In the genomic region with DNA sequence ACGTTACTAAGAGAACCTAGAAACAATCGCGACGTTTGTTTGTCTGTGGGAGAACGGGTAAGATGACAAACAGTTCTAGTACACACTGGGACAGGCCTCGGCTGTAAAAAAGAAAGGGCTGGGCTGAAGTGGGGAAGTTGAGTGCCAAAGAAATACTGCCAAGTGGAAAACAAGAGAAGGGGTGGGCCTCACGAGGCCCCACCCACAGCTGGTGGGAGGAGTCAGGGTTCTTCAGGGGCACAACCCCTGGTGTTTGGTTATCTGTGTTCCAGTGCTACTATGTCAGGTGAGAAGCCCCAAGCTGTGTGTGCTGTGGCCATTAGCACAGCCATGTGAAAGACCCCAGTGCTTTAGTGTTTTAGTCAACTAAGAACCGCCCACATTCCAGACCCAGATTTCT, we compare ENCODE assay signal across 17 mouse cellular contexts. TPM values are rescaled to one million over a fixed set of nuclear protein-coding genes. Genes with fewer than 3 reads are reported as not detected.
A peak's percentile ranks its signal among the peaks of the same experiment; 100 is the strongest.
DNase-seq lines count a peak whose midpoint lies in the region; ATAC-seq lines count a peak whose summit lies in the region.
"Had no signal": no experiment of that assay in that cellular context is flagged by ENCODE, and none has a peak within 500 bp of the region (broad histone marks: within the 10 kb centered on the region; RNA-seq: fewer than 3 reads in every experiment).

No protein-coding gene starts in this region.

- no peak overlapping the region for H3K9ac ChIP-seq in heart, embryonic 15.5 days
- H3K9ac ChIP-seq in intestine, embryonic 14.5 days (ENCODE audit: low read length): no peak overlapping the region
- H3K9ac ChIP-seq: hindbrain, embryonic 15.5 days had no signal

- peak; percentile 43; the same call in 1 of the 2 replicates for ATAC-seq in heart, embryonic 15.5 days (replicated peaks; ENCODE audit: insufficient number of reproducible peaks, insufficient read depth, low FRiP score, low read depth)
- ATAC-seq in intestine, embryonic 14.5 days (replicated peaks; ENCODE audit: low FRiP score, low TSS enrichment, low read depth): 0 out of 2 replicates have a peak, but pooled peaks have one; percentile 25

- H3K4me1 ChIP-seq in heart, embryonic 15.5 days (replicated peaks): peaks cover 13% of the 10 kb centered on the region
- H3K4me1 ChIP-seq in intestine, embryonic 14.5 days (replicated peaks; ENCODE audit: control insufficient read depth, insufficient read depth, low read length): peaks cover 8% of the 10 kb centered on the region; the same call in 1 of the 2 replicates

- H3K27me3 ChIP-seq in heart, embryonic 15.5 days: no peaks in the 10 kb centered on the region
- H3K27me3 ChIP-seq in intestine, embryonic 14.5 days (replicated peaks; ENCODE audit: control insufficient read depth, insufficient read depth, low read length): no peaks in the 10 kb centered on the region
- H3K27me3 ChIP-seq: hindbrain, embryonic 15.5 days had no signal

- H3K36me3 ChIP-seq in heart, embryonic 15.5 days: no peaks in the 10 kb centered on the region
- no peaks in the 10 kb centered on the region for H3K36me3 ChIP-seq in intestine, embryonic 14.5 days (ENCODE audit: control insufficient read depth, insufficient read depth, low read length)
- H3K36me3 ChIP-seq: hindbrain, embryonic 15.5 days had no signal

- no peaks in the 10 kb centered on the region for H3K9me3 ChIP-seq in heart, embryonic 15.5 days (replicated peaks)
- peaks cover 4% of the 10 kb centered on the region for H3K9me3 ChIP-seq in intestine, embryonic 14.5 days (ENCODE audit: control insufficient read depth, low read length)
- H3K9me3 ChIP-seq: hindbrain, embryonic 15.5 days had no signal

- no peak for DNase-seq in heart, adult 8-10 months (ENCODE audit: low spot score)
- peak; percentile 52 for DNase-seq in ES-CJ7 (ENCODE audit: low read depth, low spot score)
- no peak for DNase-seq in intestine, embryonic 14.5 days (ENCODE audit: low spot score)
- DNase-seq in lung, postnatal 4 days: peak; percentile 24 to 44
- DNase-seq in T-cell, adult 2 months (ENCODE audit: low spot score): no peak
- no peak for DNase-seq in cerebellum, postnatal 10 days
- DNase-seq in gastrocnemius, adult 8-10 months (ENCODE audit: low spot score in 2 of 2): no peak
- DNase-seq: cerebellum, adult 11-12 months; kidney, postnatal 14 days; liver; spleen, adult 18-20 months; thymus, adult 2 months had no signal

- no peak overlapping the region for H3K4me2 ChIP-seq in heart, embryonic 15.5 days
- no peak overlapping the region for H3K4me2 ChIP-seq in intestine, embryonic 14.5 days (ENCODE audit: low read length)
- H3K4me2 ChIP-seq: hindbrain, embryonic 15.5 days; midbrain, embryonic 11.5 days had no signal

- 57% methylated on average over 8 of the region's 8 CpGs for WGBS in heart, embryonic 15.5 days
- WGBS in intestine, embryonic 14.5 days: 59% methylated on average over 8 of the region's 8 CpGs

- H3K27ac ChIP-seq in heart, embryonic 15.5 days: peak overlapping the region; percentile 25; the same call in 1 of the 2 replicates
- 0 out of 2 replicates have a peak overlapping the region, but pooled peaks have one; percentile 18 for H3K27ac ChIP-seq in intestine, embryonic 14.5 days (ENCODE audit: low read depth)
- H3K27ac ChIP-seq: embryonic facial prominence, embryonic 10.5 days; forebrain, embryonic 10.5 days; hindbrain, embryonic 15.5 days had no signal

- no peak overlapping the region for H3K4me3 ChIP-seq in heart, embryonic 15.5 days
- H3K4me3 ChIP-seq in intestine, embryonic 14.5 days (ENCODE audit: low read depth, low read length): no peak overlapping the region
- H3K4me3 ChIP-seq: embryonic facial prominence, embryonic 10.5 days; forebrain, embryonic 10.5 days; hindbrain, embryonic 15.5 days had no signal

RNA-seq across cellular contexts. Expression of gene Pxylp1, which starts 22.4 kb away (rescaled TPM):
- 27.6 and 27.8 TPM in 2 replicates for polyA plus RNA-seq in heart, embryonic 15.5 days (2015; fragmentation: Nextera tagmentation; extraction: Ambion mirVana)
- 10 to 100 TPM; 12.3 to 22.6 (median 17.7) TPM for total RNA-seq in heart, adult 8-10 months (2022)
- 56.2 and 67.0 TPM in 2 replicates for polyA plus RNA-seq in intestine, embryonic 14.5 days (2014; fragmentation: Nextera tagmentation; extraction: Ambion mirVana)
- total RNA-seq in gastrocnemius, adult 8-10 months (2022): 1 to 10 TPM in 2 of 4 experiments, under 1 TPM in 2; 0.80 to 1.4 (median 1.1) TPM

Comparison
In these comparisons a context has a peak if more than half of its experiments do, and no peak if none do; other contexts are left out.
1. DNase-seq: peak in ES-CJ7 (single experiment) and lung, postnatal 4 days (2 of 2); none in heart, adult 8-10 months (single experiment), intestine, embryonic 14.5 days (single experiment), T-cell, adult 2 months (single experiment), cerebellum, postnatal 10 days (0 of 2) and gastrocnemius, adult 8-10 months (0 of 2).
2. RNA of gene Pxylp1, which starts 22.4 kb away (total RNA-seq): 12.3 to 22.6 TPM in heart, adult 8-10 months; 0.80 to 1.4 TPM in gastrocnemius, adult 8-10 months; every median in the first group is over 4 times any median in the second.